Mouse (Mus musculus): ENCODE measurements around the gene Gm49337.

GRCm38 (mm10) chr4:116217046-116217445, 43.9 kb downstream of the Gm49337 start:
- TF ChIP-seq POLR2A (IDR thresholded peaks at IDR 0.05; ENCODE audit: control insufficient read depth, low read depth, low read length) (no peak), CTCF (IDR thresholded peaks at IDR 0.05; ENCODE audit: control insufficient read depth, insufficient read depth, insufficient replicate concordance, low read depth, low read length) (no peak)
